Mouse (Mus musculus) subcutaneous adipose tissue, adult 2 months (tissue): ENCODE data around the gene Olfr1232. TPM values are rescaled to one million over a fixed set of nuclear protein-coding genes. Genes with fewer than 3 reads are reported as not detected.

Experiments
- polyA plus RNA-seq: library from polyadenylated mRNA; depleted of rRNA; stranded (reverse); fragments of >200 nt; gene quantifications from 2 replicates; pipeline ENCODE4 v1.2.3, GENCODE M21; 2012; ENCODE audit warnings: low replicate concordance; rRNA removed

Gene Olfr1232
- polyA plus RNA-seq, result not detected in 2 replicates

GRCm38 (mm10) chr2:89329575-89329974 is at the start of gene Olfr1232:
Gene Olfr1232 (minus strand): TSS chr2:89329675.

DNA sequence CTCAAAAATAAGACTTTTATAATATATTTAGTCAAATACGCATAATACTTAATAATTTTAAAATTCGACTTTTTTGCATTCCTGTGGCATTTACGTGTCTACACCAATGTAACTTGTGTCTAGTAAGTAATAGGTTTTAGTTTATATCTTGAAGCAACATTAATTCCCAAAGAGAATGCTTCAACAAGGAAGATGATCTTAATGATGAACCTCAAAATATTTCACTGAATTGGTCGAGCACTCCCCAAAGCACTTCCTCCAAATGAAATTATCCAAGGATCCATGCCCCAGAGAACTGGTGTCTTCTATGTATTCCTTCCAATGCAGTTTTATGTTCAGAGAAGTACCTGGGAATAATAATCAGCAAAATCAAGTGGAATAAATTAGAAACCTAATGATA is 35.3 kb upstream of the Olfr1232 start, which contains the start of gene Olfr1234:
Gene Olfr1234 (minus strand): TSS at position 101 of the 400 bp plus-strand sequence.

GRCm38 (mm10) chr2:89342298-89342697 is 12.8 kb upstream of the Olfr1232 start, which contains the start of gene Olfr1233:
Gene Olfr1233 (minus strand): TSS chr2:89342398.

GRCm38 (mm10) chr2:89306974-89307373 is 22.5 kb downstream of the Olfr1232 start, which contains the start of gene Olfr1231:
Gene Olfr1231 (minus strand): TSS chr2:89307074.

GRCm38 (mm10) chr2:89297168-89297567 is 32.3 kb downstream of the Olfr1232 start, which contains the start of gene Olfr1230:
Gene Olfr1230 (minus strand): TSS chr2:89297268.

DNA sequence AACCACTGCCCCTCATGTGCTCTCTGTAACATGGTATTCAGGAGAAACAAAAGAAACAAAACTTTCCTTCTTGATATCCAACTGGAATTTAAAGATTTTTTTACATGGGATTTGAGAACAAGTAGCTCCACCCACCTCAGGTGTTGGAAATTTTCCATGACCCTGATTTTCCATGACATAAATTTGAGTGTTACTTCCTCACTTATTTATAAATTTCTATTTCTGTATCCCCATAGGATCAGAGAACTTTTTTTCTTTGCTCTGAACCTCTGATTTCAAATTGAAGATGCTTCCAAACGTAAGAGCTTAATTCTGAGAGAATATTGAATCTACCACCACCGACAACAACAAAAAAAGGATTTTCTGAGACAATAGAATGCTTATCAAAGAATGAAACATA is 41.6 kb downstream of the Olfr1232 start, which contains the start of gene Olfr1229:
Gene Olfr1229 (minus strand): TSS at position 101 of the 400 bp plus-strand sequence.

Other genes starting within 250 kb of the Olfr1232 start
- not detected in 2 replicates for gene Olfr1219, start 246.2 kb downstream of the Olfr1232 start, polyA plus RNA-seq
- gene Olfr1220, start 222.8 kb downstream of the Olfr1232 start, polyA plus RNA-seq, result not detected in 2 replicates
- not detected in 2 replicates for gene Olfr1221, start 212.4 kb downstream of the Olfr1232 start, polyA plus RNA-seq
- not detected in 2 replicates for gene Olfr1222, start 196.6 kb downstream of the Olfr1232 start, polyA plus RNA-seq
- not detected in 2 replicates for gene Olfr1223, start 178.1 kb downstream of the Olfr1232 start, polyA plus RNA-seq
- gene Olfr1224-ps1, start 165.6 kb downstream of the Olfr1232 start, polyA plus RNA-seq, result not detected in 2 replicates
- gene Olfr1225, start 155.0 kb downstream of the Olfr1232 start, polyA plus RNA-seq, result not detected in 2 replicates
- gene Olfr1226, start 129.6 kb downstream of the Olfr1232 start, polyA plus RNA-seq, result not detected in 2 replicates
- gene Olfr1228, start 75.6 kb downstream of the Olfr1232 start, polyA plus RNA-seq, result not detected in 2 replicates
- gene Olfr1229, start 41.7 kb downstream of the Olfr1232 start, polyA plus RNA-seq, result not detected in 2 replicates
- not detected in 2 replicates for gene Olfr1230, start 32.4 kb downstream of the Olfr1232 start, polyA plus RNA-seq
- gene Olfr1231, start 22.6 kb downstream of the Olfr1232 start, polyA plus RNA-seq, result not detected in 2 replicates
- not detected in 2 replicates for gene Olfr1233, start 12.7 kb upstream of the Olfr1232 start, polyA plus RNA-seq
- gene Olfr1234, start 35.2 kb upstream of the Olfr1232 start, polyA plus RNA-seq, result not detected in 2 replicates
- not detected in 2 replicates for gene Olfr1238, start 80.0 kb upstream of the Olfr1232 start, polyA plus RNA-seq
- gene Olfr1239, start 90.7 kb upstream of the Olfr1232 start, polyA plus RNA-seq, result not detected in 2 replicates
- not detected in 2 replicates for gene Olfr1240, start 113.3 kb upstream of the Olfr1232 start, polyA plus RNA-seq
- not detected in 2 replicates for gene Olfr1241, start 157.5 kb upstream of the Olfr1232 start, polyA plus RNA-seq
- gene Olfr1242, start 168.7 kb upstream of the Olfr1232 start, polyA plus RNA-seq, result not detected in 2 replicates
- gene Olfr1243, start 201.8 kb upstream of the Olfr1232 start, polyA plus RNA-seq, result not detected in 2 replicates
- gene Olfr1245, start 248.8 kb upstream of the Olfr1232 start, polyA plus RNA-seq, result not detected in 2 replicates